In the genomic region with DNA sequence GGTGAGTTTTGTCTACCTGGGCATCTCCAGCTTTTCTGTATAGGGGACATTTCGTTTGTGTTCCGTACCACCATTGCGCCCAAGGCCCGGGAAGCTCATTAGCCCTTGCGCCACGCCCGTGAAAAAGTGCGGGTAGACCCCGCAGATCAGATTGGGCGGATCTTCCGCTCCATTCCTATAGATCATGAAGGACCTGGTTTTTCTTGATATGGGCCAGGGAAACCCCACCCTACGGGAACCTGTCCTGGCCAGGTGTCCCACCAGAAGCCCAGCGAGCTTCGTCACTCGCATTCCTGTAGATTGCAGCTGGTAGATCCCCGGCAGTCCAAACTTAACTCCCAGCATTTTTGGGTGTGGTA, we compare ENCODE assay signal across 11 mouse cellular contexts. TPM values are rescaled to one million over a fixed set of nuclear protein-coding genes. Genes with fewer than 3 reads are reported as not detected.
DNase-seq lines count a peak whose midpoint lies in the region; ATAC-seq and TF ChIP-seq lines count a peak whose summit lies in the region.
"Had no signal": no experiment of that assay in that cellular context is flagged by ENCODE, and none has a peak within 500 bp of the region (broad histone marks: within the 10 kb centered on the region; RNA-seq: fewer than 3 reads in every experiment).

No protein-coding gene starts in this region.

- no peak overlapping the region for H3K4me3 ChIP-seq in intestine, embryonic 14.5 days (ENCODE audit: low read depth, low read length)
- no peak overlapping the region; the same call in 1 of the 2 replicates for H3K4me3 ChIP-seq in intestine, embryonic 16.5 days (ENCODE audit: low read length)
- H3K4me3 ChIP-seq in ES-Bruce4 (ENCODE audit: low read depth, low read length) = peak overlapping the region; percentile 36
- no peak overlapping the region for H3K4me3 ChIP-seq in embryonic facial prominence, embryonic 11.5 days (ENCODE audit: low read depth, low read length)
- no peak overlapping the region for H3K4me3 ChIP-seq in limb, embryonic 11.5 days (ENCODE audit: low read depth, low read length)
- no peak overlapping the region; the same call in 1 of the 2 replicates for H3K4me3 ChIP-seq in liver, postnatal 0 days (ENCODE audit: low read depth, low read length)

- TF ChIP-seq POLR2A in ES-Bruce4 (IDR thresholded peaks at IDR 0.05; ENCODE audit: insufficient read depth, low read length) = no peak

- no peak overlapping the region for H3K9ac ChIP-seq in intestine, embryonic 14.5 days (ENCODE audit: low read length)
- H3K9ac ChIP-seq in intestine, embryonic 16.5 days (ENCODE audit: low read depth, low read length) = no peak overlapping the region
- H3K9ac ChIP-seq in ES-Bruce4 (ENCODE audit: low read depth, poor library complexity, severe bottlenecking) = peak overlapping the region; percentile 75; the same call in 1 of the 2 replicates
- H3K9ac ChIP-seq in embryonic facial prominence, embryonic 11.5 days (replicated peaks; ENCODE audit: low read length) = no peak overlapping the region
- H3K9ac ChIP-seq in limb, embryonic 11.5 days (ENCODE audit: low read length) = no peak overlapping the region
- H3K9ac ChIP-seq in liver, postnatal 0 days (replicated peaks) = no peak overlapping the region
- H3K9ac ChIP-seq: liver, embryonic 12.5 days had no signal

- TF ChIP-seq CTCF in ES-Bruce4 (IDR thresholded peaks at IDR 0.05; ENCODE audit: low read depth, low read length) = no peak
- TF ChIP-seq CTCF in liver, postnatal 0 days (IDR thresholded peaks at IDR 0.05; ENCODE audit: low read depth) = no peak

- no peak for ATAC-seq in intestine, embryonic 14.5 days (replicated peaks; ENCODE audit: low FRiP score, low TSS enrichment, low read depth)
- ATAC-seq in intestine, embryonic 16.5 days = no peak
- ATAC-seq in embryonic facial prominence, embryonic 11.5 days (replicated peaks; ENCODE audit: insufficient number of reproducible peaks, low FRiP score, low TSS enrichment, low read depth) = no peak
- ATAC-seq in limb, embryonic 11.5 days (ENCODE audit: insufficient number of reproducible peaks, low FRiP score, low TSS enrichment, low read depth) = no peak
- ATAC-seq in liver, postnatal 0 days = no peak

- H3K36me3 ChIP-seq in intestine, embryonic 14.5 days (ENCODE audit: control insufficient read depth, insufficient read depth, low read length) = no peaks in the 10 kb centered on the region
- H3K36me3 ChIP-seq in intestine, embryonic 16.5 days (ENCODE audit: control insufficient read depth, insufficient read depth, low read length) = no peaks in the 10 kb centered on the region
- H3K36me3 ChIP-seq in ES-Bruce4 (ENCODE audit: control insufficient read depth, insufficient read depth, low read length, poor library complexity, severe bottlenecking) = no peaks in the 10 kb centered on the region
- H3K36me3 ChIP-seq in embryonic facial prominence, embryonic 11.5 days (replicated peaks; ENCODE audit: control insufficient read depth, insufficient read depth, low read depth, low read length) = no peaks in the 10 kb centered on the region
- no peaks in the 10 kb centered on the region for H3K36me3 ChIP-seq in limb, embryonic 11.5 days (ENCODE audit: control insufficient read depth, insufficient read depth, low read length)
- no peaks in the 10 kb centered on the region for H3K36me3 ChIP-seq in liver, postnatal 0 days (replicated peaks; ENCODE audit: insufficient read depth, low read length)
- H3K36me3 ChIP-seq: liver, embryonic 12.5 days had no signal

- no peak overlapping the region for H3K4me2 ChIP-seq in intestine, embryonic 14.5 days (ENCODE audit: low read length)
- no peak overlapping the region for H3K4me2 ChIP-seq in intestine, embryonic 16.5 days (ENCODE audit: low read depth, low read length)
- H3K4me2 ChIP-seq in embryonic facial prominence, embryonic 11.5 days (ENCODE audit: low read depth, low read length) = no peak overlapping the region
- H3K4me2 ChIP-seq in limb, embryonic 11.5 days (ENCODE audit: low read depth, severe bottlenecking) = no peak overlapping the region
- H3K4me2 ChIP-seq in liver, postnatal 0 days (ENCODE audit: low read depth, low read length) = no peak overlapping the region

- WGBS in intestine, embryonic 14.5 days = 3% methylated on average over 16 of the region's 16 CpGs
- WGBS in intestine, embryonic 16.5 days = 1% methylated on average over 16 of the region's 16 CpGs
- WGBS in embryonic facial prominence, embryonic 11.5 days = 1% methylated on average over 16 of the region's 16 CpGs
- 2% methylated on average over 16 of the region's 16 CpGs for WGBS in limb, embryonic 11.5 days
- WGBS in liver, postnatal 0 days (ENCODE audit: insufficient replicate concordance) = 4% methylated on average over 16 of the region's 16 CpGs

- peaks cover 10% of the 10 kb centered on the region; the same call in 1 of the 2 replicates for H3K4me1 ChIP-seq in intestine, embryonic 14.5 days (replicated peaks; ENCODE audit: control insufficient read depth, insufficient read depth, low read length)
- peaks cover 12% of the 10 kb centered on the region for H3K4me1 ChIP-seq in intestine, embryonic 16.5 days (ENCODE audit: control insufficient read depth, insufficient read depth, low read length)
- H3K4me1 ChIP-seq in ES-Bruce4 (ENCODE audit: control insufficient read depth, insufficient read depth, low read length) = no peaks in the 10 kb centered on the region
- H3K4me1 ChIP-seq in embryonic facial prominence, embryonic 11.5 days (ENCODE audit: control insufficient read depth, insufficient read depth, low read length) = no peaks in the 10 kb centered on the region
- peaks cover 7% of the 10 kb centered on the region; the same call in 1 of the 2 replicates for H3K4me1 ChIP-seq in limb, embryonic 11.5 days (ENCODE audit: control insufficient read depth, insufficient read depth, low read length)
- H3K4me1 ChIP-seq in liver, postnatal 0 days (ENCODE audit: insufficient read depth) = peaks cover 26% of the 10 kb centered on the region

- no peak overlapping the region for H3K27ac ChIP-seq in intestine, embryonic 14.5 days (ENCODE audit: low read depth)
- no peak overlapping the region for H3K27ac ChIP-seq in intestine, embryonic 16.5 days (ENCODE audit: low read length)
- no peak overlapping the region for H3K27ac ChIP-seq in ES-Bruce4 (ENCODE audit: insufficient read depth, low read length)
- no peak overlapping the region for H3K27ac ChIP-seq in embryonic facial prominence, embryonic 11.5 days (replicated peaks; ENCODE audit: low read depth, low read length)
- no peak overlapping the region for H3K27ac ChIP-seq in limb, embryonic 11.5 days (replicated peaks; ENCODE audit: low read depth, low read length)
- H3K27ac ChIP-seq in liver, postnatal 0 days (ENCODE audit: low read depth) = no peak overlapping the region
- H3K27ac ChIP-seq: liver, embryonic 12.5 days had no signal

- H3K9me3 ChIP-seq in intestine, embryonic 14.5 days (ENCODE audit: control insufficient read depth, low read length) = no peaks in the 10 kb centered on the region
- H3K9me3 ChIP-seq in intestine, embryonic 16.5 days (ENCODE audit: control insufficient read depth, low read length) = no peaks in the 10 kb centered on the region
- no peaks in the 10 kb centered on the region for H3K9me3 ChIP-seq in ES-Bruce4 (replicated peaks; ENCODE audit: control insufficient read depth, insufficient read depth, low read length, poor library complexity, severe bottlenecking)
- no peaks in the 10 kb centered on the region for H3K9me3 ChIP-seq in embryonic facial prominence, embryonic 11.5 days (replicated peaks; ENCODE audit: control insufficient read depth, low read length)
- no peaks in the 10 kb centered on the region for H3K9me3 ChIP-seq in limb, embryonic 11.5 days (ENCODE audit: control insufficient read depth, low read length)
- no peaks in the 10 kb centered on the region for H3K9me3 ChIP-seq in liver, postnatal 0 days (ENCODE audit: low read length)
- H3K9me3 ChIP-seq: liver, embryonic 12.5 days had no signal

- no peak for TF ChIP-seq EP300 in ES-Bruce4 (IDR thresholded peaks at IDR 0.05; ENCODE audit: insufficient read depth, low read depth, low read length)
- no peak for TF ChIP-seq EP300 in liver, postnatal 0 days (IDR thresholded peaks at IDR 0.05; ENCODE audit: low read depth)

- DNase-seq in intestine, embryonic 14.5 days (ENCODE audit: low spot score) = peak; percentile 71
- peak; percentile 21 for DNase-seq in embryonic facial prominence, embryonic 11.5 days (ENCODE audit: low spot score)
- peak; percentile 50 for DNase-seq in limb, embryonic 11.5 days (ENCODE audit: low spot score)
- no peak for DNase-seq in adrenal gland, postnatal 25 days
- DNase-seq in urinary bladder, postnatal 25 days (ENCODE audit: low spot score) = no peak
- DNase-seq in liver, postnatal 0 days = no peak
- DNase-seq: cerebellum, adult 8-10 months; spleen, adult 18-20 months had no signal

- peaks cover 80% of the 10 kb centered on the region for H3K27me3 ChIP-seq in intestine, embryonic 14.5 days (replicated peaks; ENCODE audit: control insufficient read depth, insufficient read depth, low read length)
- H3K27me3 ChIP-seq in intestine, embryonic 16.5 days (replicated peaks; ENCODE audit: control insufficient read depth, insufficient read depth, low read length) = peaks cover 64% of the 10 kb centered on the region
- H3K27me3 ChIP-seq in ES-Bruce4 (ENCODE audit: control insufficient read depth, insufficient read depth, low read length, poor library complexity, severe bottlenecking) = peaks cover 19% of the 10 kb centered on the region
- peaks cover 54% of the 10 kb centered on the region for H3K27me3 ChIP-seq in embryonic facial prominence, embryonic 11.5 days (ENCODE audit: control insufficient read depth, insufficient read depth, low read length)
- H3K27me3 ChIP-seq in limb, embryonic 11.5 days (ENCODE audit: control insufficient read depth, insufficient read depth, low read length) = peaks cover 69% of the 10 kb centered on the region
- peaks cover 74% of the 10 kb centered on the region for H3K27me3 ChIP-seq in liver, postnatal 0 days (ENCODE audit: insufficient read depth, low read length)

RNA-seq across cellular contexts. Expression of a gene that starts 1.1 kb away (rescaled TPM):
- polyA plus RNA-seq in intestine, embryonic 14.5 days (2014; fragmentation: Nextera tagmentation; extraction: Ambion mirVana) = 1.6 and 2.2 TPM in 2 replicates
- polyA plus RNA-seq in intestine, embryonic 16.5 days (2015; fragmentation: Nextera tagmentation; extraction: Ambion mirVana) = 0.65 and 0.93 TPM in 2 replicates
- 93.4 and 103 TPM in 2 replicates for polyA plus RNA-seq in ES-Bruce4 (2011; ENCODE audit: insufficient read depth, insufficient read length, low read depth, missing spikeins)
- 1.0 and 1.8 TPM in 2 replicates for polyA plus RNA-seq in embryonic facial prominence, embryonic 11.5 days (2014; fragmentation: Nextera tagmentation; extraction: Ambion mirVana)
- polyA plus RNA-seq in limb, embryonic 11.5 days (2014; fragmentation: Nextera tagmentation; extraction: Ambion mirVana) = 1.1 and 1.6 TPM in 2 replicates
- 1.1 and 1.2 TPM in 2 replicates for total RNA-seq in adrenal gland, postnatal 25 days (2021)
- polyA plus RNA-seq in liver, postnatal 0 days (2015; fragmentation: Nextera tagmentation; extraction: Ambion mirVana) = 0.25 and 0.39 TPM in 2 replicates

Comparison
In these comparisons a context has a peak if more than half of its experiments do, and no peak if none do; other contexts are left out.
1. DNase-seq: peak in intestine, embryonic 14.5 days (single experiment), embryonic facial prominence, embryonic 11.5 days (single experiment) and limb, embryonic 11.5 days (single experiment); none in adrenal gland, postnatal 25 days (single experiment), urinary bladder, postnatal 25 days (single experiment) and liver, postnatal 0 days (single experiment).
2. RNA of a gene that starts 1.1 kb away (polyA plus RNA-seq): 93.4 to 103 TPM in ES-Bruce4; 1.0 to 1.8 TPM in embryonic facial prominence, embryonic 11.5 days, 1.1 to 1.6 TPM in limb, embryonic 11.5 days, 1.6 to 2.2 TPM in intestine, embryonic 14.5 days, 0.65 to 0.93 TPM in intestine, embryonic 16.5 days and 0.25 to 0.39 TPM in liver, postnatal 0 days; every median in the first group is over 10 times any median in the second.